Mouse (Mus musculus) small intestine, adult 2 months (tissue): ENCODE measurements around the gene Zfp868. TPM values are rescaled to one million over a fixed set of nuclear protein-coding genes. Genes with fewer than 3 reads are reported as not detected.
"Not testable (repeated sequence)": the region's sequence is repeated elsewhere in the genome, so short reads cannot be mapped to it uniquely, and the experiment has no call there.

ENCODE experiments used
- H3K27ac ChIP-seq: fragments of 200-500 bp; 2 replicates; pipeline ENCODE4 v1.5.1; 2012; ENCODE audit warnings: low read depth, low read length, control low read depth, inconsistent platforms; ENCODE audit not compliant: insufficient read depth
- H3K27me3 ChIP-seq: fragments of 200-500 bp; 2 replicates; pipeline ENCODE4 v1.6.1; 2012; ENCODE audit warnings: mild to moderate bottlenecking, moderate library complexity, low read length, inconsistent platforms; ENCODE audit not compliant: control insufficient read depth, insufficient read depth
- H3K36me3 ChIP-seq: fragments of 200-500 bp; 2 replicates; pipeline ENCODE4 v1.6.1; 2012; ENCODE audit warnings: mild to moderate bottlenecking, low read length, control low read depth, inconsistent platforms; ENCODE audit not compliant: control insufficient read depth, insufficient read depth
- H3K4me1 ChIP-seq: fragments of 200-500 bp; 2 replicates; pipeline ENCODE4 v1.6.1; 2012; ENCODE audit warnings: low read length, inconsistent platforms, mixed read lengths; ENCODE audit not compliant: control insufficient read depth, insufficient read depth, insufficient read length
- H3K4me3 ChIP-seq: fragments of 200-500 bp; 2 replicates; pipeline ENCODE4 v1.5.1; 2012; ENCODE audit warnings: low read depth, mild to moderate bottlenecking, control low read depth, inconsistent platforms, low read length, moderate library complexity
- CTCF ChIP-seq: fragments of 200-500 bp; IDR thresholded peaks from 2 replicates; pipeline ENCODE4 v1.5.1; 2012; ENCODE audit warnings: low read depth, mild to moderate bottlenecking, control low read depth, inconsistent platforms, low read length, moderate library complexity, mixed read lengths; ENCODE audit not compliant: insufficient replicate concordance, insufficient read length; ENCODE audit errors: extremely low read depth
- POLR2A ChIP-seq: fragments of 200-500 bp; IDR thresholded peaks from 2 replicates; pipeline ENCODE4 v1.6.1; 2012; ENCODE audit warnings: low read depth, mild to moderate bottlenecking, control low read depth, inconsistent platforms, low read length, moderate library complexity
- WGBS: fragments of 180-500 bp; shearing (Covaris S2); methylation state at CpG from one replicate; pipeline ENCODE4 v1.1.7; 2018; 5-methylcytosine and 5-hydroxymethylcytosine counted together
- polyA plus RNA-seq: library from polyadenylated mRNA; depleted of rRNA; stranded (reverse); fragments of >200 nt; gene quantifications from 2 replicates; pipeline ENCODE4 v1.2.3, GENCODE M21; 2012; rRNA removed

Zfp868 gene
- 1.4 and 3.4 TPM in 2 replicates for polyA plus RNA-seq

DNA sequence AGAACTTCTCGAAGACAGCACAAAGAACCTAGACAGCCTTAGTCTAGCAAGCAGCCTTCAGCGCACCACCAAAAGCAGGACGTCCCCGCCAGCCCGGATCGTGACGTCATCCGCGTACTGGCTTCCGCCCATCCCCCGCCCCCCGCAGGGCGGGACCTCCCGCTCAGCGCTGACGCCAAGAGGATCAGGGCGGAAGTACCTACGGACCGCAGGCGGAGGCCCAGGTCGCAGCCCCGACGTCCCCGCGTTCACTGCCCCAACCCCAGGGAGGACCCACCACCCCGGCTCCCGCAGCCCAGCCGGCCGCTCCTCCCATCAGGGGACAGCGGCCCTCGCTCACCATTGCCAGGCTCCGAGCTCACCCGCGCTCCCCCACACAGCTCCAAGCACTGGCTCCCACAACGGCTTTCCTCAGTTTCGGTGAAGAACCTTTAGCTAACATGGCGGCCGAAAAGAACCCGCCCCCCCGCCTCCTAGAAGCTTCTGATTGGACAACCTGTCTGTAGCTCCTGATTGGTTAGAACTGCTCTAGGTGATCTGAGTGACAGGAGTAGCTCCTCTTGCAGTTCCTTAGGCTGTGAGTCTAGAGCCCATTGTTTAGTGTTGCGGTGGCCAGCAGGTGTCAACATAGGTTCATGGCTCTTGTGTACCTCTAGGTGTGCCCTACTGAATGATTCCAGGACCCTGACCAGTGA lies at the start of gene Zfp868:
Gene Zfp868, minus strand, starts transcription at position 454 of the 695 bp plus-strand sequence.
- TF ChIP-seq CTCF (peak; percentile 46; the same call in 1 of the 2 replicates), POLR2A (peak; percentile 94)
- Histone ChIP-seq H3K36me3 (no peaks in the 10 kb centered on the region), H3K27me3 (no peaks in the 10 kb centered on the region), H3K4me3 (peak within 1 kb of the TSS; percentile 92), H3K4me1 (no peaks in the 10 kb centered on the region), H3K27ac (peak within 1 kb of the TSS; percentile 97)
- under 1% methylated on average over 40 of the region's 41 CpGs for WGBS

DNA sequence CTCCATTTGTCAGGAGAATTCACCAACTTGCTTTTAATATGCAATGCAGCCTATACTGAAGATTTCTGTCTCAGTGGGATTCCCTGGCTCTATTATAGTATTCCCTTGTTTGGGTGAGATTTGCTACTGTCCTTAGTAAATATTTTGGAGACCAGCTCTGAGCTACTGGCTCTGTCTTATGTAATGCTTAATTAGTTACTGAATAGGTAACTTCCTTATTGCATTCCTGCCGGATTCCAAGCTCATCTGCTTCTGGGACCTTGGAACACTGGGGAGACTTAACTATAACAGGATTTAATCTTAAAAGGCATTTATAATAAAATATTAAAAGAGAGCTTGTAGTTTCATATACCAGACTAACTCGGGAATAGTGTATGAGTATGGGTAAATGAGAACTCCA lies 39.7 kb upstream of the Zfp868 start:
- not testable (repeated sequence) for H3K27ac ChIP-seq, H3K4me1 ChIP-seq, H3K4me3 ChIP-seq, H3K36me3 ChIP-seq, H3K27me3 ChIP-seq
- WGBS, result 42% methylated on average over 2 of the region's 2 CpGs

DNA sequence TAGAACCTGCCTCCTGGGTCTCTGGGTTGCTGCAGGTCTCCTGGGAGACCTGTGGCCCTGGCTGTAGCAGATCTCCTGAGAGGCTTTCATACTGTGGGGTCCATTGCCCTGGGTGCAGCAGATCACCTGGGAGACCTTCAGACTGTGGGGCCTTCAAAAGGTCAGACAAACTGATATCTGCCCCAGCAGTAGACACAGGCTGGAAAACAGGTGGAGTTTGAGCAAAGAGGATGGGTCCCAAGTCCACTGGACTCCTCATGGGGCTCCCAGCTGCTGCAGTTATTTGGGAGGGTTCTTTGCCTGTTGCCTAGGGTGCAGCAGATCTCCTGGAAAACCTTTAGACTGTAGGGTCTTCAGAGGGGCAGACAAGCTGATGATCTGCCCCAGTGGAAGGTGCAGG lies 35.9 kb upstream of the Zfp868 start:
- Histone ChIP-seq H3K36me3 (peaks cover 2% of the 10 kb centered on the region; the same call in 1 of the 2 replicates), H3K4me1 (no peaks in the 10 kb centered on the region), H3K27ac (no peak overlapping the region), H3K27me3 (no peaks in the 10 kb centered on the region), H3K4me3 (no peak overlapping the region)
- no peak for TF ChIP-seq CTCF
- TF ChIP-seq POLR2A, result no peak

DNA sequence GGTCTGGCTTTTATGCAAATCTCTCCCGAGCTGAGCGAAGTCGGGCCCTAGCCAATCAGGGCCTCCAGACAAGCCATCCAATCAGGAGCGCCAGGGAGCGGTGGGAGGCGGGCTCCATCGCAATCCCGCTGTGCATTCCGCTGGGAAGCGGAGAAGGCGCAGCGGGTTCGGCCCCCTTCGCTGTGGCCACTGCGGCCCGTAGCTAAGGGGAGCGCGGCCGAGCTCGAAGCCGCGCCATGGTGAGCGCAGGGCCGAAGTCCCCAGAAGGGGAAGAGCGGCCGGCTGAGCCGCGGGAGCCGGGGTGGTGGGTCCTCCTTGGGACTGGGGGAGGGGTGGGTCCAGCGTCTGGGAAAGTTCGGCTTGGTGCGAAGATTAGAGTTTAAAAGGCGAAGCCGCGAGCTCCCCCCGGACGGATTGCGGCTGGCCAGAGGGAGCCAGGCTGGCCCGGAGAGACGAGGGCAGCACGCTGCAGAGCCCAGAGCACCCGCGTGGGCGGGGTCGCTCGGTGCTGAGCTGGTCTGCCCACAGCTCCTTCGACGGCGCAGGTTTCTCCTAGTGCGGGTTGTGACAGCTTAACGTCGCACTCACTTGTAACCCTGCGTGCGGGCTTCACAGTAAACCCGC lies 29.1 kb upstream of the Zfp868 start, which contains the start of gene Zfp964:
Gene Zfp964, plus strand, starts transcription at position 122 of the 624 bp plus-strand sequence.
- WGBS, result under 1% methylated on average over 55 of the region's 55 CpGs
- no peak within 1 kb of the TSS for H3K27ac ChIP-seq

DNA sequence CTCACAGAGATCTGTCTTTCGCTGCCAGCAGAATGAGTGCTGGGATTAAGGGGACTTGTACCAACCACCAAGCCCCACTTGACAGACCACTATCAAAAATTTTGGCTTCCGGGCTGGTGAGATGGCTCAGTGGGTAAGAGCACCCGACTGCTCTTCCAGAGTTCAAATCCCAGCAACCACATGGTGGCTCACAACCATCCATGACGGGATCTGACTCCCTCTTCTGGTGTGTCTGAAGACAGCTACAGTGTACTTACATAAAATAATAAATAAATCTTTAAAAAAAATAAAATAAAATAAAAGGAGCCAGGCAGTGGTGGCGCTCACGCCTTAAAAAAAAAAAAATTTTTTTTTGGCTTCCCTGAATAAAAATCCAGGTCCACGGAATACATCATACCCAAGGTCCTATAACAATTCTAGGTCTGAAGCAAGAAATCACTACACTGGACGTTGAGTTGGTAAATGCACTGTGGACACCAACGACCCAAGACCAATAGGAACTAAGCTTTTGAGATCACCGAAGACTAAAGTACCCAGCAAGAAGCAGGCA lies 28.5 kb upstream of the Zfp868 start:
- H3K4me3 ChIP-seq, result peak overlapping the region; percentile 85; the same call in 1 of the 2 replicates
- 39% methylated on average over 10 of the region's 10 CpGs for WGBS
- TF ChIP-seq CTCF (no peak), POLR2A (no peak)
- H3K27ac ChIP-seq, result no peak overlapping the region
- H3K27me3 ChIP-seq, result no peaks in the 10 kb centered on the region
- H3K4me1 ChIP-seq, result no peaks in the 10 kb centered on the region
- H3K36me3 ChIP-seq, result no peaks in the 10 kb centered on the region

More for the DNA sequence above, 29.1 kb upstream of the Zfp868 start, which contains the start of gene Zfp964:
- H3K4me3 ChIP-seq, result peak within 1 kb of the TSS; percentile 85
- H3K36me3 ChIP-seq, result no peaks in the 10 kb centered on the region
- no peaks in the 10 kb centered on the region for H3K4me1 ChIP-seq
- TF ChIP-seq CTCF, result no peak
- peak; percentile 59 for TF ChIP-seq POLR2A
- no peaks in the 10 kb centered on the region for H3K27me3 ChIP-seq

DNA sequence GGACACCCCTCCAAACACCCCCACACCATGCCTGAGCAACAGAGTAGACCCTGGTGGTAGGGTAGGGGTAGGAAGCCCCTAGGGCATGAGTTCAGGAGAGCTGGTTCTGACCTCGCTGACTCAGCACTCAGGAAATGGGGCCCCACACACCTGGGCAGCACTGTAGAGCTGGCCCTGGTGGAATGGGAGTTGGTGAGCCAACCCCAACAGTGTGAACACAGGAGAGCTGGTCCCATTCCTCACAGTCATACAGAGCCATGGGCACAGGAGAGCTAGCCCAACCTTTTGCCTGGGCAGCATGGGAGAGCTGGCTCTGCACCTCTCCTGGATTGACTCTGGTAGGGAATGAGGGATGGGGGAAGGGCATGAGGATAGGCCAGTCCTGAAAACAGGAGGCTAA lies 7.3 kb downstream of the Zfp868 start:
- Histone ChIP-seq H3K4me3 (no peak overlapping the region), H3K36me3 (peaks cover 22% of the 10 kb centered on the region), H3K27ac (no peak overlapping the region), H3K4me1 (0 out of 2 replicates have a peak, but pooled peaks cover 6% of the 10 kb centered on the region), H3K27me3 (no peaks in the 10 kb centered on the region)
- 88% methylated on average over 1 of the region's 1 CpGs for WGBS
- TF ChIP-seq CTCF, result no peak
- TF ChIP-seq POLR2A, result no peak

DNA sequence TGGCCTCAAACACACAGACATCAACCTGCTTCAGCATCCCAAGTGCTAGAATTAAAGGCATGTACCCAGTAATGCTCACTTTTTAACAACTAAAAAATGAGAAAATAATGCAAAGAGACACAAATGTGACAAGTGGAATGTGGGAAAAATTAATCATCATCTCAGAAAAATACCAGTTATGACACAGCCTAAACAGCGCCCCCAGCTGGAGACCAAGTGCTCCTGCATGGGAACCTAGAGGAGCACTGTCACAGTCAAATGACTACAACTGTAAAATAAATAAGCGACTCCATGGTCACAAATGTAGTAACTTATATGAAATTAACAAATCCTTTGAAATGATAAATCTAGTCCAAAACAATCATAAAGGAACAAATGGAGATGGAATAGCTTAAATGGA lies 10.7 kb downstream of the Zfp868 start:
- Histone ChIP-seq H3K36me3 (peaks cover 39% of the 10 kb centered on the region), H3K4me1 (0 out of 2 replicates have a peak, but pooled peaks cover 6% of the 10 kb centered on the region)

DNA sequence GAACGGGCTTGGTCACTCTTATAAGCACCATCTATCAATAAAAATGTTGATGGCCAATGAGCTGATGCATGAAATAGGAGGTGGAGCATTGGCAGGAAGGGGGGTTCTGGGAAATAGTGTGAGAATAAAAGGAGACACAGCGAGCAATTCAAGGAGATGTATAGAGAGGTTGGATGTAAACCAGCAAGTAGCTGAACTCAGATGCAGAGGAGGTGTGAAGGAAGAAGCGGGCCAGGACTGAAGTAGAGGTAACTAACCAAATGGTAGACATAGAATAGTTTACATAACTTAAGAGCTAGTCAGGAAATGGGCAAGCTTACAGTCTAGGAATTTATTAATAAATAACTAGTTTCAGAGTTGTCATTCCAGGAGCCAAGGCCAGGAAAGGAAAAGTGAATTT lies 27.8 kb downstream of the Zfp868 start:
- H3K4me3 ChIP-seq, H3K27me3 ChIP-seq, H3K27ac ChIP-seq, H3K4me1 ChIP-seq, H3K36me3 ChIP-seq: not testable (repeated sequence)
- WGBS, result 83% methylated on average over 3 of the region's 3 CpGs

More for the DNA sequence above, 10.7 kb downstream of the Zfp868 start:
- no peaks in the 10 kb centered on the region for H3K27me3 ChIP-seq
- H3K4me3 ChIP-seq, result no peak overlapping the region
- TF ChIP-seq POLR2A (no peak), CTCF (peak; percentile 51; the same call in 1 of the 2 replicates)
- no peak overlapping the region for H3K27ac ChIP-seq
- WGBS, result 61% methylated on average over 2 of the region's 2 CpGs
